Mouse (Mus musculus) midbrain, postnatal 0 days (tissue): ENCODE results near the gene Slc9a1. TPM values are rescaled to one million over a fixed set of nuclear protein-coding genes. Genes with fewer than 3 reads are reported as not detected.

Source experiments
- ATAC-seq: fragments of 200-750 bp; cut with Nextera tagmentation; 2 replicates; pipeline ENCODE4 v1.8.0; 2017; ENCODE audit warnings: moderate number of reproducible peaks, mild to moderate bottlenecking, moderate TSS enrichment, moderate library complexity; ENCODE audit not compliant: low FRiP score
- DNase-seq: peaks from one replicate; pipeline ENCODE4 v3.0.0-alpha.2; 2015; ENCODE audit warnings: low spot score
- H3K27ac ChIP-seq: fragments of 300-500 bp; sonication (generic); 2 replicates; pipeline ENCODE4 v1.5.1; 2014; ENCODE audit warnings: low read depth, mild to moderate bottlenecking, low read length, mixed read lengths
- H3K27me3 ChIP-seq: fragments of 300-500 bp; sonication (generic); 2 replicates; pipeline ENCODE4 v1.6.1; 2014; ENCODE audit warnings: low read length, control low read depth, mixed read lengths; ENCODE audit not compliant: insufficient read depth
- H3K36me3 ChIP-seq: fragments of 300-500 bp; sonication (generic); 2 replicates; pipeline ENCODE4 v1.6.1; 2014; ENCODE audit warnings: low read length, control low read depth, mixed read lengths; ENCODE audit not compliant: insufficient read depth
- H3K4me1 ChIP-seq: fragments of 300-500 bp; sonication (generic); 2 replicates; pipeline ENCODE4 v1.6.1; 2014; ENCODE audit warnings: mild to moderate bottlenecking, control low read depth, antibody characterized with exemption, low read length, mixed read lengths; ENCODE audit not compliant: insufficient read depth
- H3K4me2 ChIP-seq: fragments of 300-500 bp; sonication (generic); 2 replicates; pipeline ENCODE4 v1.6.1; 2014; ENCODE audit warnings: low read depth, mild to moderate bottlenecking, low read length, mixed read lengths; ENCODE audit not compliant: poor library complexity, severe bottlenecking
- H3K4me3 ChIP-seq: fragments of 300-500 bp; sonication (generic); 2 replicates; pipeline ENCODE4 v1.5.1; 2014; ENCODE audit warnings: low read depth, mild to moderate bottlenecking, low read length, moderate library complexity
- H3K9ac ChIP-seq: fragments of 300-500 bp; sonication (generic); replicated peaks from 2 replicates; pipeline ENCODE4 v1.6.1; 2014; ENCODE audit warnings: mild to moderate bottlenecking, low read length, moderate library complexity, mixed read lengths; ENCODE audit not compliant: poor library complexity, severe bottlenecking
- H3K9me3 ChIP-seq: fragments of 300-500 bp; sonication (generic); 2 replicates; pipeline ENCODE4 v1.6.1; 2016; ENCODE audit warnings: low read length, control low read depth
- CTCF ChIP-seq: IDR thresholded peaks from 2 replicates; pipeline ENCODE4 v1.5.1; 2016; ENCODE audit warnings: antibody characterized with exemption, mild to moderate bottlenecking
- WGBS: fragments of 180-500 bp; shearing (Covaris S2); extraction: QIAGEN DNeasy Blood & Tissue Kit; methylation state at CpG from one replicate; pipeline ENCODE4 v1.1.7; 2014; 5-methylcytosine and 5-hydroxymethylcytosine counted together
- polyA plus RNA-seq: library from polyadenylated mRNA; unstranded; fragments of >200 nt; fragmentation: Nextera tagmentation; extraction: Ambion mirVana; gene quantifications from 2 replicates; pipeline ENCODE4 v1.2.1, GENCODE M21; 2015
- total RNA-seq: library from RNA; depleted of rRNA; stranded (reverse); fragments of >200 nt; gene quantifications from 2 replicates; pipeline ENCODE4 v1.2.3, GENCODE M21; 2014

Gene Slc9a1
- total and polyA plus RNA-seq, 2 experiments from 2014 or later, result 12.8 to 34.9 TPM

DNA sequence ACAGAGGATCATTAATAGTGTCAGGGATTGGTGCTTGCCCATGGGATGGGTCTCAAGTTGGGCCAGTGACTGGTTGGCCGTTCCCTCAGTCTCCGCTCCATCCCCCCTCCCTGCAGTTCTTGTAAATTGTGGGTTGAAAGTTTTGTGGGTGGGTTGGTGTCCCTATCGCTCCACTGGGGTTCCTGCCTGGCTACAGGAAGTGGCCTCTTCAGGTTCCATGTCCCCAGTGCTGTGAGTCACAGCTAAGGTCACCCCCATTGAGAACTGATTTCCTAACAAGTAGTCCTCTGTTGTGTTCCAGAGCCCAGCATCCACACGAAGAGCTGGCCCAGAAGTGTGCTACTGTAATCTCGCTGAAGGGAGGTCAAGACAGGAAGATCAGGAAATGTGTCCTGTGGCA, 56.6 kb downstream of the Slc9a1 start:
- WGBS, result 75% methylated on average over 5 of the region's 5 CpGs
- Histone ChIP-seq H3K4me1 (no peaks in the 10 kb centered on the region), H3K9ac (no peak overlapping the region), H3K4me3 (no peak overlapping the region), H3K9me3 (no peaks in the 10 kb centered on the region), H3K36me3 (peaks cover 16% of the 10 kb centered on the region), H3K27ac (no peak overlapping the region), H3K4me2 (no peak overlapping the region), H3K27me3 (no peaks in the 10 kb centered on the region)
- DNase-seq (no peak), ATAC-seq (no peak)
- no peak for TF ChIP-seq CTCF

DNA sequence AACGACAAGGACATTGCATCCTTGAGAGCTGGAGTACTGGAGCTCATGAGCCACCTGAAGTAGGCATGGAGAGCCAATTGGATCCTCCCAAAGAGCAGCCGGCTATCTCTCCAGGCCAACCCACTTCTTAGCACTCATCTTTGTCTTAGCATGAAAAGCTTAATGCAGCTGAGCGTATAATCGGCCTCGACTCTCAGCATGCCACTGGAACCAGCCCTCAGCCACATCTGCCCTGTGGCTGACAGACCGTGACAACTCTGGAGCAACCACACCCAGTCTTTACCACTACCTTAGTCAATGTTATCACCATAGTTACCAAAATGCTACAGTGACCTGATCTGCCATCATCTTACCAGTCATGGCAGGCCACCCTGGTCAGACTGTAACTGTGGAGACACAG, 62.0 kb downstream of the Slc9a1 start:
- ATAC-seq (no peak), DNase-seq (no peak)
- H3K27ac ChIP-seq, result no peak overlapping the region
- no peak for TF ChIP-seq CTCF
- 30% methylated on average over 6 of the region's 6 CpGs for WGBS
- no peak overlapping the region for H3K9ac ChIP-seq
- H3K4me1 ChIP-seq, result no peaks in the 10 kb centered on the region
- no peaks in the 10 kb centered on the region for H3K9me3 ChIP-seq
- H3K36me3 ChIP-seq, result no peaks in the 10 kb centered on the region
- H3K27me3 ChIP-seq, result no peaks in the 10 kb centered on the region
- no peak overlapping the region for H3K4me3 ChIP-seq
- H3K4me2 ChIP-seq, result no peak overlapping the region

DNA sequence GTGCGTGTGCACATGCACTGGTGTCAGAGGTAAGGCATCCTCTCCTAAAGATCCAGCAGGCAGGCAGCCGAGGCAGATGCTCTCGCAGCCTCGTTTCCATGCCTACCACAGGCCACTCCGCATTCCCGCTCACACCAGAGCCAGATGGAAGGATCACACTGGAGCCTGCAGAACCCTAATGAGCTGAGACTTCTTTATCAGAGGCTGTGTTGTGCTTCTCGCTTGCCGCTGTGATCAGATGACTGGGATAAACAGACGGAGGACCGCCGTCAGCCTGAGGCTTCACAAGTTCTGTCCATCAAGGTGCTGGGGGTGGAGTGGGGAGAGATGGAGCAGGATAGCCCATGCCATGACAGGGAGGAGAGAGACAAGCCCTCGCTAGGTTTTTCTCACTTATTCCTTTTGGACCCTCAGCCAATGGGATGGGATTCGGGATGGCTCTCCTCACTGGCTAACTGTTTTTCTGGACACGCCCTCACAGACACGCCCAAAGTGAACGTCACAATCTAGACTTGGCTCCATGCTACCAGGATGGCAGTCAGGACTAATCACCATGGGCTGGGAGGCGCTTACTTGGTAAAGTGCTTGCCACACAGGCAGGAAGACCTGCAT, 63.2 kb downstream of the Slc9a1 start:
- Histone ChIP-seq H3K27ac (peak overlapping the region; percentile 62; the same call in 1 of the 2 replicates), H3K9ac (peak overlapping the region; percentile 42), H3K36me3 (no peaks in the 10 kb centered on the region), H3K4me3 (peak overlapping the region; percentile 1; the same call in 1 of the 2 replicates), H3K4me2 (peak overlapping the region; percentile 13), H3K4me1 (no peaks in the 10 kb centered on the region), H3K27me3 (no peaks in the 10 kb centered on the region), H3K9me3 (no peaks in the 10 kb centered on the region)
- TF ChIP-seq CTCF, result no peak
- WGBS, result 19% methylated on average over 17 of the region's 17 CpGs
- peak; percentile 78 for DNase-seq
- peak; percentile 66 for ATAC-seq

DNA sequence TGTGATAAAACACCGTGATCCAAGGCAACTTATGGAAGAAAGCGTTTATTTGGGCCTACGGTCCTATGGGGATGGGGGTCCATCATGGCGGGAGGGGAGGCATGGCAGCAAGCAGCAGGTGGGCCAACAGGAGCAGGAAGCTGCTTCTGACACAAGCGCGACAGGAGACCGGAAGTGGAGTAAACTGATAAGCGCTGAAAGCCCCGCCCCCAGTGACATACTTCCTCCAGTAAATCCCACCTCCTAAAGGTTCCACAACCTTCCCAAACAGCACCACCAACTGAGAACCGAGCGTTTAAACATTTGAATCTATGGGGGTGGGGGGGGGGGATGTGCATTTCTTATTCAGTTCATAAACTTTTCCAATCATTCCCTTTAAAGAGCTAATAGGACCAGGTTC, 66.4 kb downstream of the Slc9a1 start:
- no peak overlapping the region for H3K4me2 ChIP-seq
- DNase-seq, result no peak
- no peaks in the 10 kb centered on the region for H3K27me3 ChIP-seq
- H3K9me3 ChIP-seq, result no peaks in the 10 kb centered on the region
- no peaks in the 10 kb centered on the region for H3K36me3 ChIP-seq
- no peak for ATAC-seq
- no peak for TF ChIP-seq CTCF
- WGBS, result 94% methylated on average over 11 of the region's 11 CpGs
- H3K9ac ChIP-seq, result no peak overlapping the region
- H3K4me1 ChIP-seq, result peaks cover 8% of the 10 kb centered on the region
- no peak overlapping the region for H3K27ac ChIP-seq
- no peak overlapping the region for H3K4me3 ChIP-seq

DNA sequence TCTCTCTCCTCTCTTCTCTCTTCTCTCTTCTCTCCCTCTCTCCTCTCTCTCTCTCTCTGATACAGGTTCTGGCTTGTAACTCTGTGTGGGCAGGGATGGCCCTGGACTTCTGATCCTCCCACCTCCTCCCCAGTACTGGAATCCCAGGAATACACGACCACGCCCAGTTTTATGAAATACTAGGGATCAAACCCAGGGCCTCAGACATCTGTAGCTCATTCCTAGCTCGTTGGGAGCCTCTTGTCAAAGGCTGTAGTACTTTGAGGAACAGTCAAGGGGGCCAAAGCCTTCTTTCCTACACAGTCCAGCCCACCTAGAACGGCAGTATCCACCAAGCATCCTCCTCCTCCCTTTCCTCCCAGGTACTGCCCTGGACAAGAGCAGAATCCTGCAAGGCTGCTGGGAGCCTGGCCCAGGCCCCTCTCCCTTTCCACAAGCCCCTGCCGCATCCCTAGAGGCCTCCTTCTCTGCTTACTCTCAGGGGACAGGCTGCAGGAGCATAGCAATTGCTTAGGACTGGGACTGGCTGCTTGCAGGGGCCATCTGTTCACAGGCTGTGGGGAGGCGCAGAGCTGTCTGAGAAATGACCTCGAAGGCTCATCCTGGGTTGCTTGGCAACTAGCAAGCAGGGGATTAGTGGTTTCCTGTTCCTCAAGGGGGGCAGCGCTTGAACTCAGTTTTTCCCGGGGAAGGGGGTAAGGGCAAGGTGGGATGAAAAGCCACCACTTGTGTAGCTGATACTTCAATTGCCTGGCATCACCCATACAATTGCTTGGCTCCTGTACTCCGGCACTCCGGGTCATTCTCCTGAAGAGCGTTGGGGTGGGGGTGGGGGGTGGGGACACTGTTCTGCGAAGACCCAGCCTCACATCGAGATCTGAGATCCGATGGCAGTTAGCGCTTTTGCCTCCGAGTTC, 70.2 kb downstream of the Slc9a1 start:
- H3K4me2 ChIP-seq, result peak overlapping the region; percentile 26
- TF ChIP-seq CTCF, result no peak
- no peaks in the 10 kb centered on the region for H3K27me3 ChIP-seq
- no peak overlapping the region for H3K4me3 ChIP-seq
- H3K4me1 ChIP-seq, result peaks cover 8% of the 10 kb centered on the region
- ATAC-seq (peak; percentile 58), DNase-seq (peak; percentile 85)
- H3K27ac ChIP-seq, result peak overlapping the region; percentile 75
- 9% methylated on average over 17 of the region's 17 CpGs for WGBS
- H3K9me3 ChIP-seq, result no peaks in the 10 kb centered on the region
- H3K9ac ChIP-seq, result no peak overlapping the region
- no peaks in the 10 kb centered on the region for H3K36me3 ChIP-seq

DNA sequence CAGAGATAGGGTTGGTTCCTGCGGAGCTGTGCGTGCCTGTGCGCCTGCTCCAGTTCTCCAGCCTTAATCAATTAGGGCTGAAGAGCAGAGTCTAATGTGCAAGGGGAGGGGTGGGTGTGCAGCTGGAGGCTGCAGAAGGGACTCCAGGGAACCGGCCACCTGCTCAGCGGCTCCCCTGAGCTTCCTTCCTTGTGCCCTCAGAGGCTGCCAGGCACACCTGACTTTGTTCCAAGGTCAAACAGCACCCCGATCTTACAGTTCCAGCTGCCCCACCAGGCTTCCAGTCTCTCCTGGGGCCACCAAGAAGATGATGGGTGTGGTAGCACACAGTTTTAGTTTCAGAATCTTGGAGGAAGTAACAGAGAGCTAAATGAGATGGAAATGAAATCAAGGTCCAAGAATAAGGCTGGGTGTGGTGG, 70.9 kb downstream of the Slc9a1 start:
- Histone ChIP-seq H3K9me3 (no peaks in the 10 kb centered on the region), H3K36me3 (no peaks in the 10 kb centered on the region), H3K4me3 (no peak overlapping the region), H3K27me3 (no peaks in the 10 kb centered on the region), H3K27ac (peak overlapping the region; percentile 75), H3K4me2 (peak overlapping the region; percentile 26), H3K4me1 (peaks cover 8% of the 10 kb centered on the region), H3K9ac (no peak overlapping the region)
- ATAC-seq (peak; percentile 34; the same call in 1 of the 2 replicates), DNase-seq (peak; percentile 51)
- no peak for TF ChIP-seq CTCF
- WGBS, result 6% methylated on average over 6 of the region's 6 CpGs
